Mouse (Mus musculus): ENCODE measurements around the gene Gm28042. TPM values are rescaled to one million over a fixed set of nuclear protein-coding genes. Genes with fewer than 3 reads are reported as not detected.

Gene Gm28042
- polyA plus RNA-seq, 1 experiment from 2014 or later, result 0.89 TPM

DNA sequence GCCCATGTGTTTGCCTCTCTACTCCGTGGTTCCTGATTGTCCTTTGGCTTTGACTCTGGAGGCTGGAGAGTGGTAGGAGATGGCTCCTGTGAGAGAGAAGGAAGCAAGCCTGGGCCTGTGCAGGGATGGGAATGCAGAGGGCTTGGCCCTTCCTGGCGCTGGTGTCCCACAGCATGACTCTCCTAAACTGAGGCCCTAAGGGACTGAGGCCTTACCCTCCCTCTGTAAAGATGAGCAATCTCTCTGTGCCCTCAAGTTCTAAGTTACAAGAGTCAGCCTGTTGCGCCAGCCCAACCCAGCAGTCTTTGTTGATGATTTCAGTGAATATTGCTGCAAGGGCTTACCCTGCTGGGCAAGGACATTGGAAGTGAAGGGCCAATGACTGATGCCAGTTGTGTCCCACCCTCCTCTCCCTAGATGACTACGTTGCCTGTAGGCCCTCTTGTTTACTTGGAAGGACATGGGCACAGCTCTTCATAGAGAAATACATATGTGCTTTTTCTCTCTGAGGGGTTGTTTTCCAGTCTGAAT lies 19.5 kb upstream of the Gm28042 start:
- Histone ChIP-seq H3K4me1 (replicated peaks; ENCODE audit: insufficient read depth, low read length) (no peaks in the 10 kb centered on the region), H3K9me3 (replicated peaks; ENCODE audit: low read length) (no peaks in the 10 kb centered on the region), H3K4me2 (ENCODE audit: low read length) (no peak overlapping the region), H3K4me3 (replicated peaks; ENCODE audit: low read depth, low read length) (no peak overlapping the region), H3K27ac (no peak overlapping the region), H3K36me3 (ENCODE audit: insufficient read depth, low read length) (peaks cover 3% of the 10 kb centered on the region; the same call in 1 of the 2 replicates), H3K9ac (ENCODE audit: low read depth, low read length) (no peak overlapping the region), H3K27me3 (ENCODE audit: insufficient read depth, low read length) (no peaks in the 10 kb centered on the region)
- TF ChIP-seq CTCF (IDR thresholded peaks at IDR 0.05; ENCODE audit: low read depth), result no peak
- WGBS, result 88% methylated on average over 4 of the region's 4 CpGs
- DNase-seq (ENCODE audit: low spot score) (no peak), ATAC-seq (replicated peaks; ENCODE audit: low FRiP score, low read depth) (no peak)

- DNase-seq (ENCODE audit: low spot score) (peak; percentile 66), ATAC-seq (replicated peaks; ENCODE audit: low FRiP score, low read depth) (no peak)
- H3K4me1 ChIP-seq (replicated peaks; ENCODE audit: insufficient read depth, low read length), result no peaks in the 10 kb centered on the region
- H3K4me2 ChIP-seq (ENCODE audit: low read length), result no peak overlapping the region
- no peaks in the 10 kb centered on the region for H3K9me3 ChIP-seq (replicated peaks; ENCODE audit: low read length)
- no peak overlapping the region for H3K4me3 ChIP-seq (replicated peaks; ENCODE audit: low read depth, low read length)
- H3K9ac ChIP-seq (ENCODE audit: low read depth, low read length), result no peak overlapping the region
- no peak overlapping the region for H3K27ac ChIP-seq
- no peaks in the 10 kb centered on the region for H3K27me3 ChIP-seq (ENCODE audit: insufficient read depth, low read length)
- TF ChIP-seq CTCF (IDR thresholded peaks at IDR 0.05; ENCODE audit: low read depth), result no peak
- peaks cover 9% of the 10 kb centered on the region for H3K36me3 ChIP-seq (ENCODE audit: insufficient read depth, low read length)
- 25% methylated on average over 4 of the region's 4 CpGs for WGBS
Observed at GRCm38 (mm10) chr2:120008672-120009071, 18.6 kb upstream of the Gm28042 start.

DNA sequence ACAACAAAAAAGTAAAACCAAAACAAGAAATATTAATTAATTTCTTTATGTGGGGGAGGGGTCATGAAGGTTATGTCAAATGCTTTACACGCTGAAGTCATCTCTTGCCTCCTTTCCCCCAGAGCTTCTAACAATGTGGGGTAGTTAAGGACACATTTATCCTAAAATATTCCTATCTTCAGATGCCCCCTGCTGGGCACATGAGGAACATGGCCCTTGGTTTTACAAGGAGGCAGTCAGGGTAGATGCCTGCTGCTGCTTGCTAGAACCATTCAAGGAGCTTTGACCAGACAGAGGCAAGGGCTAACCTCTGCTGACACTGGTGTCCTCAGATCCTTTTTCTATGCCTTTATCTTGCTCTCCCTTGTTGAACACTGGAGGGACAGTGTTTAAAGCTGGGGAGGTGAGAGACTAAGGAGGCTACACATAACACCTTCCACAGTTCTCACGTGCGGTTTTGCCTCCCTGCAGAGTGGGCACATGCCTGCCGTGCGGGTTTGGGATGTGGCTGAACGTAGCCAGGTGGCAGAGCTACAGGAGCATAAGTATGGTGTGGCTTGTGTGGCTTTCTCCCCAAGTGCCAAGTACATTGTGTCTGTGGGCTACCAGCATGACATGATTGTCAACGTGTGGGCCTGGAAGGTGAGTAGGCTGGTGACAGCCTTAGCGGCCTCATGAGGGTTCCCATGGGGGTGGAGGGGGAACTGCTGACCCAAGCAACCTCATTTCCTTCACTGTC lies 15.7 kb upstream of the Gm28042 start:
- Histone ChIP-seq H3K9ac (ENCODE audit: low read depth, low read length) (no peak overlapping the region), H3K27ac (no peak overlapping the region), H3K4me2 (ENCODE audit: low read length) (no peak overlapping the region), H3K9me3 (replicated peaks; ENCODE audit: low read length) (no peaks in the 10 kb centered on the region), H3K27me3 (ENCODE audit: insufficient read depth, low read length) (no peaks in the 10 kb centered on the region), H3K36me3 (ENCODE audit: insufficient read depth, low read length) (peaks cover 28% of the 10 kb centered on the region), H3K4me1 (replicated peaks; ENCODE audit: insufficient read depth, low read length) (no peaks in the 10 kb centered on the region), H3K4me3 (replicated peaks; ENCODE audit: low read depth, low read length) (no peak overlapping the region)
- DNase-seq (ENCODE audit: low spot score), result peak; percentile 84
- ATAC-seq (replicated peaks; ENCODE audit: low FRiP score, low read depth), result no peak
- WGBS, result 73% methylated on average over 8 of the region's 8 CpGs
- TF ChIP-seq CTCF (IDR thresholded peaks at IDR 0.05; ENCODE audit: low read depth), result peak; percentile 79

DNA sequence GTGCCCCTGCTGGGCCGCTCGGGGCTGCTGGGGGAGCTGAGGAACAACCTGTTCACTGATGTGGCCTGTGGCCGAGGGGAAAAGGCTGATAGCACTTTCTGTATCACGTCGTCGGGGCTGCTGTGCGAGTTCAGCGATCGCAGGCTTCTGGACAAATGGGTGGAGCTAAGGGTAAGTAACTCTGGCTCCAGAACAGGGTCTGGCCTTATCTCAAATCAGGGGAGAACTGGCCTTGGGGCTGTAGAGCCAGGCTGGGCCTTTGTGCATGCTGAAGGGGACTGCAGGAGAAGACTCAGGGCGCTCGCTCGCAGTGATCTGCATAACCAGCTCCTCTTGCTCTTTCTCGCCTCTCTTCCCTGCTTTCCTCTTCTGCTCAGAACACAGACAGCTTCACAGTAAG lies 14.4 kb upstream of the Gm28042 start:
- no peaks in the 10 kb centered on the region for H3K27me3 ChIP-seq (ENCODE audit: insufficient read depth, low read length)
- ATAC-seq (replicated peaks; ENCODE audit: low FRiP score, low read depth) (no peak), DNase-seq (ENCODE audit: low spot score) (no peak)
- no peak overlapping the region for H3K4me2 ChIP-seq (ENCODE audit: low read length)
- 92% methylated on average over 13 of the region's 13 CpGs for WGBS
- no peaks in the 10 kb centered on the region for H3K4me1 ChIP-seq (replicated peaks; ENCODE audit: insufficient read depth, low read length)
- peaks cover 41% of the 10 kb centered on the region for H3K36me3 ChIP-seq (ENCODE audit: insufficient read depth, low read length)
- H3K9me3 ChIP-seq (replicated peaks; ENCODE audit: low read length), result no peaks in the 10 kb centered on the region
- no peak overlapping the region for H3K27ac ChIP-seq
- H3K9ac ChIP-seq (ENCODE audit: low read depth, low read length), result no peak overlapping the region
- no peak overlapping the region for H3K4me3 ChIP-seq (replicated peaks; ENCODE audit: low read depth, low read length)
- no peak for TF ChIP-seq CTCF (IDR thresholded peaks at IDR 0.05; ENCODE audit: low read depth)

- H3K4me1 ChIP-seq (replicated peaks; ENCODE audit: insufficient read depth, low read length), result no peaks in the 10 kb centered on the region
- H3K9ac ChIP-seq (ENCODE audit: low read depth, low read length), result no peak overlapping the region
- TF ChIP-seq CTCF (IDR thresholded peaks at IDR 0.05; ENCODE audit: low read depth), result no peak
- H3K4me2 ChIP-seq (ENCODE audit: low read length), result no peak overlapping the region
- H3K4me3 ChIP-seq (replicated peaks; ENCODE audit: low read depth, low read length), result no peak overlapping the region
- H3K27me3 ChIP-seq (ENCODE audit: insufficient read depth, low read length), result no peaks in the 10 kb centered on the region
- no peaks in the 10 kb centered on the region for H3K9me3 ChIP-seq (replicated peaks; ENCODE audit: low read length)
- no peak overlapping the region for H3K27ac ChIP-seq
- WGBS, result 96% methylated on average over 2 of the region's 2 CpGs
- ATAC-seq (replicated peaks; ENCODE audit: low FRiP score, low read depth), result no peak
- DNase-seq (ENCODE audit: low spot score), result no peak
- H3K36me3 ChIP-seq (ENCODE audit: insufficient read depth, low read length), result peaks cover 49% of the 10 kb centered on the region
Observed at GRCm38 (mm10) chr2:120013831-120014486, 13.3 kb upstream of the Gm28042 start.

- H3K9ac ChIP-seq (ENCODE audit: low read depth, low read length), result no peak overlapping the region
- no peaks in the 10 kb centered on the region for H3K4me1 ChIP-seq (replicated peaks; ENCODE audit: insufficient read depth, low read length)
- H3K4me3 ChIP-seq (replicated peaks; ENCODE audit: low read depth, low read length), result no peak overlapping the region
- DNase-seq (ENCODE audit: low spot score) (no peak), ATAC-seq (replicated peaks; ENCODE audit: low FRiP score, low read depth) (no peak)
- no peak for TF ChIP-seq CTCF (IDR thresholded peaks at IDR 0.05; ENCODE audit: low read depth)
- peaks cover 65% of the 10 kb centered on the region for H3K36me3 ChIP-seq (ENCODE audit: insufficient read depth, low read length)
- H3K27ac ChIP-seq, result no peak overlapping the region
- 94% methylated on average over 4 of the region's 4 CpGs for WGBS
- no peak overlapping the region for H3K4me2 ChIP-seq (ENCODE audit: low read length)
- H3K27me3 ChIP-seq (ENCODE audit: insufficient read depth, low read length), result no peaks in the 10 kb centered on the region
- no peaks in the 10 kb centered on the region for H3K9me3 ChIP-seq (replicated peaks; ENCODE audit: low read length)
Observed at GRCm38 (mm10) chr2:120015882-120016281, 11.4 kb upstream of the Gm28042 start.

All from kidney, postnatal 0 days (tissue).